Mouse (Mus musculus) G1E (cell line): ENCODE results near the gene Olfr311.

Experiments
- CTCF ChIP-seq: IDR thresholded peaks from 2 replicates; pipeline ENCODE4 v1.5.1; 2012; ENCODE audit warnings: low read depth, low read length, inconsistent platforms, mixed read lengths
- GATA1 ChIP-seq: IDR thresholded peaks from 2 replicates; pipeline ENCODE4 v1.6.1; 2012; ENCODE audit warnings: borderline replicate concordance, low read length, inconsistent platforms, mixed read lengths
- TAL1 ChIP-seq: conservative IDR thresholded peaks from 2 replicates; pipeline ENCODE4 v1.6.1; 2012; ENCODE audit warnings: low read depth, low read length, inconsistent platforms, mixed read lengths

- TF ChIP-seq CTCF (no peak), GATA1 (no peak), TAL1 (no peak)
Observed at GRCm38 (mm10) chr11:58804393-58804792, 34.7 kb upstream of the Olfr311 start.
